Mouse (Mus musculus) liver, postnatal 0 days (tissue): ENCODE data around the gene Adgrg3.

Experiments used
- CTCF ChIP-seq: sonication (generic); IDR thresholded peaks from 2 replicates; pipeline ENCODE4 v1.5.1; 2016; ENCODE audit warnings: antibody characterized with exemption, low read depth
- EP300 ChIP-seq: IDR thresholded peaks from 2 replicates; pipeline ENCODE4 v1.6.1; 2016; ENCODE audit warnings: antibody characterized with exemption, low read depth, mild to moderate bottlenecking

DNA sequence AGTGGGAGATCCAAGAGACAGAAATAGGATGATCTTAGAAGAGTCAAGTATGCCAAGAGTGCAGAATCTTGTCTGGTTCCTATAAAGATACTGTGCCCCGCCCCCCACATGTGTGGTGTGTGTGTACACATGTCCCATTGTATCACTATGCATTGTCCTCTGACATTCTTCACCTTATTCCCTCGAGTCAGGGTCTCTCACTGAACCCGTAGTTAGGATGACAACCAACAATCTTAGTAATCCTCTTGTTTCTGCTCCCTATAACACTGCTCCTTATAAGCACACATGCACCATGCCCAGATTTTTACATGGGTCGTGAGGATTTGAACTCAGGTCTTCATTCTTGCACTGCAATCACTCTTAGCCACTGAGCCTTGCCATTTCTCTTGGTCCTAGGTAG lies 61.8 kb downstream of the Adgrg3 start:
- TF ChIP-seq EP300 = no peak
- no peak for TF ChIP-seq CTCF
